In the genomic region with DNA sequence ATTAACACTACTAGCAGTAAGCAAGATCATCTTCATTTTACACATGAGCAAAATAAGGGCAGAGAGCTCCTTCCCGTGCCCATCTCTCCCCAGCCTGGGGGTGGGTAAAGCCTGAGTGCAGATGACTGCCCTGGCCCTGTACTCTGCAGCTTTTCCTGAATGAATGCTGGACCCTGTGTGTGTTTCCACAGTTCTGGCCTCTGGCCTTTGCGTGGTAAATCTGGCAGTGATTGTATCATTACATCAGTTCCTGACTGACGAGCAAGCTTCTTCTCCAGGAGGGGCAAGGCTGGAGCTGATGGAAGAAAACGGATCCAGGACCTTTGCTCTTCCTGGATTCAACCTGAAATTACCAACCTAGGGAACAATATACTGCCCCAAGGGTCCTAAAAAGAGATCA, we compare ENCODE assay signal across 12 mouse cellular contexts. TPM values are rescaled to one million over a fixed set of nuclear protein-coding genes. Genes with fewer than 3 reads are reported as not detected.
DNase-seq lines count a peak whose midpoint lies in the region; ATAC-seq and TF ChIP-seq lines count a peak whose summit lies in the region.
"Had no signal": no experiment of that assay in that cellular context is flagged by ENCODE, and none has a peak within 500 bp of the region (broad histone marks: within the 10 kb centered on the region; RNA-seq: fewer than 3 reads in every experiment).

No protein-coding gene starts in this region.

- peaks cover 61% of the 10 kb centered on the region for H3K4me1 ChIP-seq in embryonic facial prominence, embryonic 13.5 days
- H3K4me1 ChIP-seq in embryonic facial prominence, embryonic 10.5 days: peaks cover 72% of the 10 kb centered on the region
- H3K4me1 ChIP-seq in lung, adult 2 months (ENCODE audit: control insufficient read depth, insufficient read depth, low read length): peaks cover 19% of the 10 kb centered on the region
- peaks cover 67% of the 10 kb centered on the region for H3K4me1 ChIP-seq in lung, embryonic 15.5 days
- peaks cover 34% of the 10 kb centered on the region for H3K4me1 ChIP-seq in hindbrain, embryonic 10.5 days (replicated peaks)

- peaks cover 29% of the 10 kb centered on the region for H3K36me3 ChIP-seq in embryonic facial prominence, embryonic 13.5 days
- peaks cover 35% of the 10 kb centered on the region for H3K36me3 ChIP-seq in embryonic facial prominence, embryonic 10.5 days (replicated peaks)
- no peaks in the 10 kb centered on the region for H3K36me3 ChIP-seq in lung, embryonic 15.5 days
- H3K36me3 ChIP-seq in hindbrain, embryonic 10.5 days: peaks cover 8% of the 10 kb centered on the region; the same call in 1 of the 2 replicates

- H3K27ac ChIP-seq in embryonic facial prominence, embryonic 13.5 days: peak overlapping the region; percentile 28; the same call in 1 of the 2 replicates
- no peak overlapping the region for H3K27ac ChIP-seq in embryonic facial prominence, embryonic 10.5 days (replicated peaks)
- H3K27ac ChIP-seq in lung, embryonic 15.5 days: 0 out of 2 replicates have a peak overlapping the region, but pooled peaks have one; percentile 8
- no peak overlapping the region for H3K27ac ChIP-seq in hindbrain, embryonic 10.5 days
- H3K27ac ChIP-seq: limb, embryonic 13.5 days had no signal

- 47% methylated on average over 4 of the region's 4 CpGs for WGBS in embryonic facial prominence, embryonic 13.5 days
- 55% methylated on average over 4 of the region's 4 CpGs for whole genome bisulfite sequencing in embryonic facial prominence, embryonic 10.5 days
- 36% methylated on average over 4 of the region's 4 CpGs for WGBS in lung, adult 2 months
- WGBS in lung, embryonic 15.5 days: 43% methylated on average over 4 of the region's 4 CpGs
- WGBS in hindbrain, embryonic 10.5 days: 79% methylated on average over 4 of the region's 4 CpGs

- no peak overlapping the region for H3K4me3 ChIP-seq in embryonic facial prominence, embryonic 13.5 days
- H3K4me3 ChIP-seq in embryonic facial prominence, embryonic 10.5 days: no peak overlapping the region
- H3K4me3 ChIP-seq in lung, adult 2 months (replicated peaks; ENCODE audit: extremely low read depth, low read depth, low read length): no peak overlapping the region
- no peak overlapping the region for H3K4me3 ChIP-seq in lung, embryonic 15.5 days
- no peak overlapping the region for H3K4me3 ChIP-seq in hindbrain, embryonic 10.5 days
- H3K4me3 ChIP-seq: erythroblast, embryonic 14.5 days; limb, embryonic 13.5 days had no signal

- no peak overlapping the region for H3K9ac ChIP-seq in embryonic facial prominence, embryonic 13.5 days
- no peak overlapping the region for H3K9ac ChIP-seq in lung, embryonic 15.5 days
- H3K9ac ChIP-seq: limb, embryonic 13.5 days had no signal

- no peaks in the 10 kb centered on the region for H3K27me3 ChIP-seq in embryonic facial prominence, embryonic 13.5 days
- no peaks in the 10 kb centered on the region for H3K27me3 ChIP-seq in embryonic facial prominence, embryonic 10.5 days (replicated peaks; ENCODE audit: low read depth, poor library complexity, severe bottlenecking)
- no peaks in the 10 kb centered on the region for H3K27me3 ChIP-seq in lung, embryonic 15.5 days
- H3K27me3 ChIP-seq in hindbrain, embryonic 10.5 days (ENCODE audit: insufficient read depth, poor library complexity, severe bottlenecking): no peaks in the 10 kb centered on the region
- H3K27me3 ChIP-seq: limb, embryonic 13.5 days had no signal

- TF ChIP-seq CTCF in lung, adult 2 months (IDR thresholded peaks at IDR 0.05; ENCODE audit: insufficient read depth, low read length): no peak

- no peak for DNase-seq in embryonic facial prominence, embryonic 10.5 days (ENCODE audit: low spot score)
- peak; percentile 40 to 65 for DNase-seq in lung, adult 18-20 months
- no peak for DNase-seq in lung, adult 2 months
- DNase-seq in layer of hippocampus, postnatal 10 days (ENCODE audit: low spot score in 2 of 2): no peak
- no peak for DNase-seq in T-cell, adult 2 months (ENCODE audit: low spot score)
- DNase-seq in hindbrain, embryonic 10.5 days (ENCODE audit: low spot score): no peak
- DNase-seq: cerebellum, postnatal 36 days; spleen, adult 18-20 months had no signal

- peaks cover 6% of the 10 kb centered on the region; the same call in 1 of the 2 replicates for H3K9me3 ChIP-seq in embryonic facial prominence, embryonic 13.5 days
- H3K9me3 ChIP-seq in embryonic facial prominence, embryonic 10.5 days: peaks cover 4% of the 10 kb centered on the region; the same call in 1 of the 2 replicates
- H3K9me3 ChIP-seq in lung, embryonic 15.5 days: no peaks in the 10 kb centered on the region
- H3K9me3 ChIP-seq in hindbrain, embryonic 10.5 days: peaks cover 7% of the 10 kb centered on the region

- no peak for TF ChIP-seq POLR2A in lung, adult 2 months (IDR thresholded peaks at IDR 0.05; ENCODE audit: borderline replicate concordance, extremely low read depth, low read depth, low read length)

- ATAC-seq in embryonic facial prominence, embryonic 13.5 days (ENCODE audit: insufficient number of reproducible peaks, insufficient read depth, low FRiP score, low TSS enrichment, low read depth): no peak
- ATAC-seq in lung, embryonic 15.5 days (ENCODE audit: borderline replicate concordance, extremely low read depth, low FRiP score, low TSS enrichment): peak; percentile 40; the same call in 1 of the 2 replicates

- H3K4me2 ChIP-seq in embryonic facial prominence, embryonic 13.5 days: no peak overlapping the region
- no peak overlapping the region for H3K4me2 ChIP-seq in lung, embryonic 15.5 days
- H3K4me2 ChIP-seq: limb, embryonic 13.5 days had no signal

RNA-seq across cellular contexts. Expression of a gene that starts 59.8 kb away (rescaled TPM):
- polyA plus RNA-seq in embryonic facial prominence, embryonic 13.5 days (2015; fragmentation: Nextera tagmentation; extraction: Ambion mirVana): 9.3 and 11.4 TPM in 2 replicates
- polyA plus RNA-seq in embryonic facial prominence, embryonic 10.5 days (2016; fragmentation: Nextera tagmentation; extraction: Ambion mirVana): 2.8 and 3.3 TPM in 2 replicates
- polyA plus RNA-seq in lung, adult 2 months (2012; rRNA removed): 3.8 and 5.1 TPM in 2 replicates
- polyA plus RNA-seq in lung, embryonic 15.5 days (2015; fragmentation: Nextera tagmentation; extraction: Ambion mirVana): 9.2 and 11.4 TPM in 2 replicates
- total RNA-seq in layer of hippocampus, postnatal 10 days (2021): 10 to 100 TPM; 19.2 to 21.2 TPM
- polyA plus RNA-seq in hindbrain, embryonic 10.5 days (2016; fragmentation: Nextera tagmentation; extraction: Ambion mirVana): 4.0 and 5.9 TPM in 2 replicates

Comparison
In these comparisons a context has a peak if more than half of its experiments do, and no peak if none do; other contexts are left out.
1. H3K27ac ChIP-seq: peak in embryonic facial prominence, embryonic 13.5 days (single experiment) and lung, embryonic 15.5 days (single experiment); none in embryonic facial prominence, embryonic 10.5 days (single experiment) and hindbrain, embryonic 10.5 days (single experiment).
2. DNase-seq: peak in lung, adult 18-20 months (2 of 2); none in embryonic facial prominence, embryonic 10.5 days (single experiment), lung, adult 2 months (single experiment), layer of hippocampus, postnatal 10 days (0 of 2), T-cell, adult 2 months (single experiment) and hindbrain, embryonic 10.5 days (single experiment).